9 mouse cellular contexts compared by ENCODE assay signal in genomic region chr13:116308121-116308932, GRCm38 (mm10). TPM values are rescaled to one million over a fixed set of nuclear protein-coding genes. Genes with fewer than 3 reads are reported as not detected.
A peak's percentile ranks its signal among the peaks of the same experiment; 100 is the strongest.
DNase-seq lines count a peak whose midpoint lies in the region; ATAC-seq lines count a peak whose summit lies in the region.
"Had no signal": no experiment of that assay in that cellular context is flagged by ENCODE, and none has a peak within 500 bp of the region (broad histone marks: within the 10 kb centered on the region; RNA-seq: fewer than 3 reads in every experiment).

No protein-coding gene starts in this region.

- ATAC-seq in lung, embryonic 15.5 days (ENCODE audit: borderline replicate concordance, extremely low read depth, low FRiP score, low TSS enrichment): no peak
- no peak for ATAC-seq in forebrain, embryonic 13.5 days
- no peak for ATAC-seq in limb, embryonic 12.5 days (ENCODE audit: insufficient number of reproducible peaks, insufficient read depth, low FRiP score, low TSS enrichment, low read depth)
- ATAC-seq in stomach, embryonic 15.5 days (ENCODE audit: insufficient read depth, low FRiP score, low read depth): no peak

- no peak overlapping the region for H3K9ac ChIP-seq in lung, embryonic 15.5 days
- H3K9ac ChIP-seq in forebrain, embryonic 13.5 days: peak overlapping the region; percentile 70
- H3K9ac ChIP-seq in limb, embryonic 12.5 days (replicated peaks): no peak overlapping the region
- H3K9ac ChIP-seq in stomach, embryonic 15.5 days: 0 out of 2 replicates have a peak overlapping the region, but pooled peaks have one; percentile 16

- H3K4me3 ChIP-seq in lung, embryonic 15.5 days: peak overlapping the region; percentile 56
- H3K4me3 ChIP-seq in forebrain, embryonic 13.5 days: peak overlapping the region; percentile 59
- H3K4me3 ChIP-seq in limb, embryonic 12.5 days (replicated peaks): peak overlapping the region; percentile 59
- H3K4me3 ChIP-seq in stomach, embryonic 15.5 days (replicated peaks): peak overlapping the region; percentile 60

- peak overlapping the region; percentile 98 for H3K4me2 ChIP-seq in lung, embryonic 15.5 days
- peak overlapping the region; percentile 90 for H3K4me2 ChIP-seq in forebrain, embryonic 13.5 days
- H3K4me2 ChIP-seq in limb, embryonic 12.5 days: peak overlapping the region; percentile 93
- peak overlapping the region; percentile 86 for H3K4me2 ChIP-seq in stomach, embryonic 15.5 days

- WGBS in lung, embryonic 15.5 days: 2% methylated on average over 20 of the region's 20 CpGs
- WGBS in forebrain, embryonic 13.5 days: under 1% methylated on average over 20 of the region's 20 CpGs
- under 1% methylated on average over 20 of the region's 20 CpGs for WGBS in limb, embryonic 12.5 days
- WGBS in stomach, embryonic 15.5 days: 1% methylated on average over 20 of the region's 20 CpGs

- H3K27me3 ChIP-seq in lung, embryonic 15.5 days: peaks cover 91% of the 10 kb centered on the region
- H3K27me3 ChIP-seq in forebrain, embryonic 13.5 days: peaks cover 90% of the 10 kb centered on the region
- H3K27me3 ChIP-seq in limb, embryonic 12.5 days: peaks cover 83% of the 10 kb centered on the region
- H3K27me3 ChIP-seq in stomach, embryonic 15.5 days (replicated peaks): peaks cover 31% of the 10 kb centered on the region

- H3K36me3 ChIP-seq in lung, embryonic 15.5 days: no peaks in the 10 kb centered on the region
- no peaks in the 10 kb centered on the region for H3K36me3 ChIP-seq in forebrain, embryonic 13.5 days (ENCODE audit: poor library complexity, severe bottlenecking)
- H3K36me3 ChIP-seq in limb, embryonic 12.5 days: no peaks in the 10 kb centered on the region
- no peaks in the 10 kb centered on the region for H3K36me3 ChIP-seq in stomach, embryonic 15.5 days

- DNase-seq in lung, postnatal 10 days: no peak
- no peak for DNase-seq in urinary bladder, adult 2 months (ENCODE audit: low spot score)
- no peak for DNase-seq in spleen, postnatal 36 days (ENCODE audit: low spot score in 2 of 2)
- no peak for DNase-seq in natural killer cell, adult 2 months (ENCODE audit: low spot score in 2 of 2)
- DNase-seq: adrenal gland, adult 2 months had no signal

- H3K4me1 ChIP-seq in lung, embryonic 15.5 days: peaks cover 17% of the 10 kb centered on the region; the same call in 1 of the 2 replicates
- H3K4me1 ChIP-seq in forebrain, embryonic 13.5 days: peaks cover 23% of the 10 kb centered on the region
- H3K4me1 ChIP-seq in limb, embryonic 12.5 days (replicated peaks): peaks cover 28% of the 10 kb centered on the region
- H3K4me1 ChIP-seq in stomach, embryonic 15.5 days: no peaks in the 10 kb centered on the region; the same call in none of the 2 replicates

- H3K27ac ChIP-seq in lung, embryonic 15.5 days: no peak overlapping the region
- peak overlapping the region; percentile 63 for H3K27ac ChIP-seq in forebrain, embryonic 13.5 days
- H3K27ac ChIP-seq in limb, embryonic 12.5 days: no peak overlapping the region
- 0 out of 2 replicates have a peak overlapping the region, but pooled peaks have one; percentile 85 for H3K27ac ChIP-seq in stomach, embryonic 15.5 days

- no peaks in the 10 kb centered on the region for H3K9me3 ChIP-seq in lung, embryonic 15.5 days
- H3K9me3 ChIP-seq in forebrain, embryonic 13.5 days (replicated peaks): no peaks in the 10 kb centered on the region
- no peaks in the 10 kb centered on the region for H3K9me3 ChIP-seq in limb, embryonic 12.5 days
- no peaks in the 10 kb centered on the region for H3K9me3 ChIP-seq in stomach, embryonic 15.5 days

RNA-seq across cellular contexts. Expression of gene Isl1, which starts 1.2 kb away (rescaled TPM):
- polyA plus RNA-seq in lung, embryonic 15.5 days (2015; fragmentation: Nextera tagmentation; extraction: Ambion mirVana): 1.0 and 3.6 TPM in 2 replicates
- polyA plus RNA-seq in forebrain, embryonic 13.5 days (2015; fragmentation: Nextera tagmentation; extraction: Ambion mirVana): 79.0 and 93.1 TPM in 2 replicates
- 8.9 and 16.7 TPM in 2 replicates for polyA plus RNA-seq in limb, embryonic 12.5 days (2016; fragmentation: Nextera tagmentation; extraction: Ambion mirVana)
- 29.7 and 42.1 TPM in 2 replicates for polyA plus RNA-seq in stomach, embryonic 15.5 days (2015; fragmentation: Nextera tagmentation; extraction: Ambion mirVana)
- polyA plus RNA-seq in urinary bladder, adult 2 months (2012; rRNA removed): 7.4 and 7.7 TPM in 2 replicates

Comparison
In these comparisons a context has a peak if more than half of its experiments do, and no peak if none do; other contexts are left out.
1. H3K27ac ChIP-seq: peak in forebrain, embryonic 13.5 days (single experiment) and stomach, embryonic 15.5 days (single experiment); none in lung, embryonic 15.5 days (single experiment) and limb, embryonic 12.5 days (single experiment).
2. H3K9ac ChIP-seq: peak in forebrain, embryonic 13.5 days (single experiment) and stomach, embryonic 15.5 days (single experiment); none in lung, embryonic 15.5 days (single experiment) and limb, embryonic 12.5 days (single experiment).
3. Peak in every context shown above with its lines, with median percentiles within 50 percentile points of each other: H3K4me2 ChIP-seq and H3K4me3 ChIP-seq.